In the genomic region with DNA sequence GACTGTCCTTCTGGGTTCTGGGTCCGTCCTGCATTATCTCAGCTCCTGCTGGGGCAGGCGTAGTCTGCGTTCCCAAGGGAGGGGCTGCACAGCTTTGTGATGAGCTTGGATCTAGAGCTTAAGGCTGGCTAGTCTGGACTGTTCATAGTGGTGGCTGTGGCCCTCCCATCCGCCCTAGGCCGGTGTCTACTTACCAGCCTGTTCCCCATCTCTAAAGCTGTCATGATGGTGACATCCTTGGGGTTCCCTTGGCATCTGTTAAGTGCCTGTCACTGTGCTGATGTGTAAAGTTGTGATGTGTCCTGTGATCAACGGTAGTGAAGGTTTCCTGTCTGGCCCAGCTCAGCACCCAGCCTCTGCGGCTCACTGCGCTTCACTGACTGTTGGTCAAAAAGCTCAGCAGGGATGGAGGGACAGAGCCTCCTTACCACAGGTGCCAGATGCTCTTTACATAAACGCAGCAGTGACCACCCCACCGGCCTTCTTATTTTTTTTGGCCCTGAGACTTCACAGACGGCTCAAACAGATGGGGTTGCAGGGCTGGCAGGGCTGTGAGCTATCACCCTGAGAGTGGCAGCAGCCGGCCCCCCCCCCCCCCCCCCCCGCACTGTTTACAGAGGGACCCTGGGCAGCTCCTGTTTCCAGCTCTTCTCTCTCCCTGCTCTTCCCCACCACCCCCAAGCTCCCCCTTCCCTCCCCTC, we compare ENCODE assay signal across 8 mouse cellular contexts.
A peak's percentile ranks its signal among the peaks of the same experiment; 100 is the strongest.
DNase-seq lines count a peak whose midpoint lies in the region; ATAC-seq and TF ChIP-seq lines count a peak whose summit lies in the region.

No protein-coding gene starts in this region.

- H3K27ac ChIP-seq in cerebellum, adult 2 months (ENCODE audit: insufficient read depth, low read length), result peak overlapping the region; percentile 83
- peak overlapping the region; percentile 93 for H3K27ac ChIP-seq in neural tube, embryonic 11.5 days (ENCODE audit: low read depth, low read length)
- peak overlapping the region; percentile 87 for H3K27ac ChIP-seq in hindbrain, embryonic 14.5 days
- peak overlapping the region; percentile 78 for H3K27ac ChIP-seq in midbrain, embryonic 14.5 days (replicated peaks; ENCODE audit: low read depth, low read length)

- 1% methylated on average over 12 of the region's 13 CpGs for WGBS in cerebellum, adult 2 months
- 3% methylated on average over 11 of the region's 13 CpGs for WGBS in neural tube, embryonic 11.5 days
- WGBS in hindbrain, embryonic 14.5 days, result 5% methylated on average over 12 of the region's 13 CpGs
- 4% methylated on average over 11 of the region's 13 CpGs for WGBS in midbrain, embryonic 14.5 days

- no peaks in the 10 kb centered on the region for H3K27me3 ChIP-seq in cerebellum, adult 2 months (ENCODE audit: control insufficient read depth, insufficient read depth, low read length)
- no peaks in the 10 kb centered on the region for H3K27me3 ChIP-seq in neural tube, embryonic 11.5 days (ENCODE audit: control insufficient read depth, insufficient read depth, low read length)
- H3K27me3 ChIP-seq in hindbrain, embryonic 14.5 days (ENCODE audit: control insufficient read depth, insufficient read depth, low read length), result no peaks in the 10 kb centered on the region
- H3K27me3 ChIP-seq in midbrain, embryonic 14.5 days (ENCODE audit: control insufficient read depth, insufficient read depth, low read length), result no peaks in the 10 kb centered on the region

- ATAC-seq in neural tube, embryonic 11.5 days (ENCODE audit: insufficient read depth, low FRiP score, low TSS enrichment), result peak; percentile 62
- ATAC-seq in hindbrain, embryonic 14.5 days (ENCODE audit: low FRiP score), result peak; percentile 70
- ATAC-seq in midbrain, embryonic 14.5 days (ENCODE audit: low FRiP score, low TSS enrichment), result peak; percentile 65

- peak overlapping the region; percentile 40 for H3K9ac ChIP-seq in neural tube, embryonic 11.5 days (ENCODE audit: low read length)
- peak overlapping the region; percentile 40 for H3K9ac ChIP-seq in hindbrain, embryonic 14.5 days
- H3K9ac ChIP-seq in midbrain, embryonic 14.5 days (replicated peaks; ENCODE audit: low read length), result peak overlapping the region; percentile 46; the same call in 1 of the 2 replicates

- peak overlapping the region; percentile 50 for H3K4me2 ChIP-seq in neural tube, embryonic 11.5 days (ENCODE audit: low read depth)
- peak overlapping the region; percentile 50 for H3K4me2 ChIP-seq in hindbrain, embryonic 14.5 days (replicated peaks)
- peak overlapping the region; percentile 54 for H3K4me2 ChIP-seq in midbrain, embryonic 14.5 days (ENCODE audit: low read length)

- H3K4me3 ChIP-seq in cerebellum, adult 2 months (replicated peaks; ENCODE audit: insufficient read depth, low read depth, low read length), result peak overlapping the region; percentile 62
- peak overlapping the region; percentile 15; the same call in 1 of the 2 replicates for H3K4me3 ChIP-seq in neural tube, embryonic 11.5 days (ENCODE audit: low read depth, low read length)
- H3K4me3 ChIP-seq in hindbrain, embryonic 14.5 days (replicated peaks; ENCODE audit: low read length), result peak overlapping the region; percentile 24
- peak overlapping the region; percentile 26 for H3K4me3 ChIP-seq in midbrain, embryonic 14.5 days (replicated peaks; ENCODE audit: low read depth, low read length)

- no peak for TF ChIP-seq POLR2A in cerebellum, adult 2 months (IDR thresholded peaks at IDR 0.05; ENCODE audit: borderline replicate concordance, insufficient read depth, low read length)

- H3K9me3 ChIP-seq in neural tube, embryonic 11.5 days (ENCODE audit: control insufficient read depth, low read length), result no peaks in the 10 kb centered on the region
- no peaks in the 10 kb centered on the region for H3K9me3 ChIP-seq in hindbrain, embryonic 14.5 days (ENCODE audit: control insufficient read depth, low read length)
- no peaks in the 10 kb centered on the region for H3K9me3 ChIP-seq in midbrain, embryonic 14.5 days (ENCODE audit: control insufficient read depth, low read length)

- no peaks in the 10 kb centered on the region for H3K36me3 ChIP-seq in neural tube, embryonic 11.5 days (ENCODE audit: control insufficient read depth, insufficient read depth, low read length)
- H3K36me3 ChIP-seq in hindbrain, embryonic 14.5 days (replicated peaks; ENCODE audit: control insufficient read depth, insufficient read depth), result no peaks in the 10 kb centered on the region
- H3K36me3 ChIP-seq in midbrain, embryonic 14.5 days (ENCODE audit: control insufficient read depth, insufficient read depth, low read length), result no peaks in the 10 kb centered on the region

- DNase-seq in cerebellum, adult 2 months, result peak; percentile 58 to 65
- DNase-seq in cerebellum, adult 8-10 months, result no peak
- no peak for DNase-seq in neural tube, embryonic 11.5 days (ENCODE audit: low spot score)
- no peak for DNase-seq in neural tube, embryonic 10.5 days (ENCODE audit: extremely low spot score, low spot score)
- no peak for DNase-seq in hindbrain, embryonic 14.5 days (ENCODE audit: low spot score)
- DNase-seq in midbrain, embryonic 14.5 days, result no peak
- DNase-seq in gastrocnemius, postnatal 10 days, result no peak
- DNase-seq in kidney, postnatal 25 days, result no peak

- TF ChIP-seq CTCF in cerebellum, adult 2 months (IDR thresholded peaks at IDR 0.05; ENCODE audit: borderline replicate concordance, insufficient read depth, low read depth, low read length), result no peak

- peaks cover 58% of the 10 kb centered on the region for H3K4me1 ChIP-seq in cerebellum, adult 2 months (ENCODE audit: control insufficient read depth, insufficient read depth, low read length)
- H3K4me1 ChIP-seq in neural tube, embryonic 11.5 days (ENCODE audit: control insufficient read depth, insufficient read depth, low read length), result peaks cover 35% of the 10 kb centered on the region
- H3K4me1 ChIP-seq in hindbrain, embryonic 14.5 days (replicated peaks; ENCODE audit: control insufficient read depth, insufficient read depth, low read length), result peaks cover 32% of the 10 kb centered on the region
- peaks cover 28% of the 10 kb centered on the region; the same call in 1 of the 2 replicates for H3K4me1 ChIP-seq in midbrain, embryonic 14.5 days (ENCODE audit: control insufficient read depth, insufficient read depth, low read length)

Comparison
In these comparisons a context has a peak if more than half of its experiments do, and no peak if none do; other contexts are left out.
1. DNase-seq: peak in cerebellum, adult 2 months (2 of 2); none in cerebellum, adult 8-10 months (single experiment), neural tube, embryonic 11.5 days (single experiment), neural tube, embryonic 10.5 days (single experiment), hindbrain, embryonic 14.5 days (single experiment), midbrain, embryonic 14.5 days (single experiment), gastrocnemius, postnatal 10 days (single experiment) and kidney, postnatal 25 days (0 of 2).
2. Peak in every context shown above with its lines, with median percentiles within 50 percentile points of each other: H3K27ac ChIP-seq, H3K4me3 ChIP-seq, ATAC-seq, H3K4me2 ChIP-seq and H3K9ac ChIP-seq.